Mouse (Mus musculus) gastrocnemius, postnatal 10 days (tissue): ENCODE results near the gene Bnc2. TPM values are rescaled to one million over a fixed set of nuclear protein-coding genes. Genes with fewer than 3 reads are reported as not detected.

Source experiments
- DNase-seq: peaks from one replicate; pipeline ENCODE4 v3.0.0; 2021; ENCODE audit warnings: mixed read lengths
- total RNA-seq, 2 experiments: library from RNA; stranded (reverse); gene quantifications; 2 replicates each; pipeline ENCODE4 v1.2.3; 2021

Bnc2 gene
- total RNA-seq, 2 experiments from 2014 or later, result 8.0 to 11.0 TPM

GRCm38 (mm10) chr4:84317421-84317820, 357.7 kb downstream of the Bnc2 start:
- DNase-seq, result no peak

- no peak for DNase-seq
Measured at GRCm38 (mm10) chr4:84311371-84311770, 363.7 kb downstream of the Bnc2 start.

GRCm38 (mm10) chr4:84310851-84311250, 364.2 kb downstream of the Bnc2 start:
- DNase-seq, result no peak

GRCm38 (mm10) chr4:84308226-84308862, 366.7 kb downstream of the Bnc2 start:
- no peak for DNase-seq

- DNase-seq, result no peak
Measured at GRCm38 (mm10) chr4:84306928-84307606, 368.0 kb downstream of the Bnc2 start.

GRCm38 (mm10) chr4:84302949-84303348, 372.1 kb downstream of the Bnc2 start:
- no peak for DNase-seq

GRCm38 (mm10) chr4:84285153-84285552, 389.9 kb downstream of the Bnc2 start:
- DNase-seq, result no peak

GRCm38 (mm10) chr4:84282651-84283050, 392.4 kb downstream of the Bnc2 start:
- no peak for DNase-seq

GRCm38 (mm10) chr4:84278156-84278555, 396.9 kb downstream of the Bnc2 start:
- DNase-seq, result no peak

- DNase-seq, result no peak
Measured at GRCm38 (mm10) chr4:84276081-84276480, 399.0 kb downstream of the Bnc2 start.

- DNase-seq, result no peak
Measured at GRCm38 (mm10) chr4:84274158-84274557, 400.9 kb downstream of the Bnc2 start.

GRCm38 (mm10) chr4:84272867-84273266, 402.2 kb downstream of the Bnc2 start:
- DNase-seq, result no peak

- DNase-seq, result no peak
Measured at GRCm38 (mm10) chr4:84269845-84270244, 405.2 kb downstream of the Bnc2 start.

GRCm38 (mm10) chr4:84247356-84247755, 427.7 kb downstream of the Bnc2 start:
- no peak for DNase-seq

GRCm38 (mm10) chr4:84232346-84232745, 442.7 kb downstream of the Bnc2 start:
- DNase-seq, result no peak

GRCm38 (mm10) chr4:84231251-84231650, 443.8 kb downstream of the Bnc2 start:
- DNase-seq, result no peak

GRCm38 (mm10) chr4:84229189-84229960, 445.7 kb downstream of the Bnc2 start:
- DNase-seq, result no peak

GRCm38 (mm10) chr4:84228551-84228950, 446.5 kb downstream of the Bnc2 start:
- DNase-seq, result no peak

Other genes starting within 250 kb of the Bnc2 start
- gene Cntln, start 209.0 kb upstream of the Bnc2 start, total RNA-seq, result 1 to 10 TPM; 5.6 to 6.3 TPM